Mouse (Mus musculus) thymus, postnatal 0 days (tissue): Measurements from ENCODE around the gene Card10. TPM values are rescaled to one million over a fixed set of nuclear protein-coding genes. Genes with fewer than 3 reads are reported as not detected.

Source experiments
- DNase-seq: peaks from one replicate; pipeline ENCODE4 v3.0.0-alpha.2; 2015; ENCODE audit warnings: low spot score
- polyA plus RNA-seq: library from polyadenylated mRNA; unstranded; fragments of >200 nt; fragmentation: Nextera tagmentation; extraction: Ambion mirVana; gene quantifications from 2 replicates; pipeline ENCODE4 v1.2.1, GENCODE M21; 2015

Card10 gene
- polyA plus RNA-seq, 1 experiment from 2014 or later, result 2.8 TPM

GRCm38 (mm10) chr15:78804326-78804725 is 1.5 kb upstream of the Card10 start:
- no peak for DNase-seq

- DNase-seq, result no peak
These were observed 658 bp upstream of the Card10 start for GRCm38 (mm10) chr15:78803499-78803900.

GRCm38 (mm10) chr15:78801971-78802741 is 686 bp downstream of the Card10 start:
- DNase-seq, result peak; percentile 46

GRCm38 (mm10) chr15:78801571-78801970 is 1.3 kb downstream of the Card10 start:
- no peak for DNase-seq

- no peak for DNase-seq
These were observed 3.8 kb downstream of the Card10 start for GRCm38 (mm10) chr15:78799029-78799428.

GRCm38 (mm10) chr15:78797060-78797329 is 5.8 kb downstream of the Card10 start:
- DNase-seq, result peak; percentile 47

- no peak for DNase-seq
These were observed 6.4 kb downstream of the Card10 start for GRCm38 (mm10) chr15:78796196-78797059.

GRCm38 (mm10) chr15:78790990-78791389 is 11.9 kb downstream of the Card10 start:
- no peak for DNase-seq

GRCm38 (mm10) chr15:78790451-78790850 is 12.4 kb downstream of the Card10 start:
- no peak for DNase-seq

GRCm38 (mm10) chr15:78789721-78790323 is 13.0 kb downstream of the Card10 start:
- DNase-seq, result no peak

GRCm38 (mm10) chr15:78788042-78788441 is 14.8 kb downstream of the Card10 start:
- DNase-seq, result no peak

- no peak for DNase-seq
These were observed 15.5 kb downstream of the Card10 start for GRCm38 (mm10) chr15:78787287-78787856.

- DNase-seq, result no peak
These were observed 16.4 kb downstream of the Card10 start for GRCm38 (mm10) chr15:78786411-78786818.

GRCm38 (mm10) chr15:78785961-78786360 is 16.9 kb downstream of the Card10 start:
- DNase-seq, result no peak

- no peak for DNase-seq
These were observed 17.6 kb downstream of the Card10 start for GRCm38 (mm10) chr15:78785258-78785657.

- no peak for DNase-seq
These were observed 18.3 kb downstream of the Card10 start for GRCm38 (mm10) chr15:78784520-78784919.

- no peak for DNase-seq
These were observed 20.3 kb downstream of the Card10 start for GRCm38 (mm10) chr15:78782348-78783103.

- DNase-seq, result no peak
These were observed 21.9 kb downstream of the Card10 start for GRCm38 (mm10) chr15:78780908-78781307.

- no peak for DNase-seq
These were observed 22.5 kb downstream of the Card10 start for GRCm38 (mm10) chr15:78780359-78780758.

- no peak for DNase-seq
These were observed 23.2 kb downstream of the Card10 start for GRCm38 (mm10) chr15:78779690-78780089.

- DNase-seq, result no peak
These were observed 23.6 kb downstream of the Card10 start for GRCm38 (mm10) chr15:78779253-78779652.
